Mouse (Mus musculus): Measurements from ENCODE around the gene Cmah. TPM values are rescaled to one million over a fixed set of nuclear protein-coding genes. Genes with fewer than 3 reads are reported as not detected.

Cmah gene
- total RNA-seq, 1 experiment from 2014 or later, result 2.7 TPM

- DNase-seq, result peak; percentile 71
Measured at GRCm38 (mm10) chr13:24518887-24519286, 191.7 kb downstream of the Cmah start.

DNA sequence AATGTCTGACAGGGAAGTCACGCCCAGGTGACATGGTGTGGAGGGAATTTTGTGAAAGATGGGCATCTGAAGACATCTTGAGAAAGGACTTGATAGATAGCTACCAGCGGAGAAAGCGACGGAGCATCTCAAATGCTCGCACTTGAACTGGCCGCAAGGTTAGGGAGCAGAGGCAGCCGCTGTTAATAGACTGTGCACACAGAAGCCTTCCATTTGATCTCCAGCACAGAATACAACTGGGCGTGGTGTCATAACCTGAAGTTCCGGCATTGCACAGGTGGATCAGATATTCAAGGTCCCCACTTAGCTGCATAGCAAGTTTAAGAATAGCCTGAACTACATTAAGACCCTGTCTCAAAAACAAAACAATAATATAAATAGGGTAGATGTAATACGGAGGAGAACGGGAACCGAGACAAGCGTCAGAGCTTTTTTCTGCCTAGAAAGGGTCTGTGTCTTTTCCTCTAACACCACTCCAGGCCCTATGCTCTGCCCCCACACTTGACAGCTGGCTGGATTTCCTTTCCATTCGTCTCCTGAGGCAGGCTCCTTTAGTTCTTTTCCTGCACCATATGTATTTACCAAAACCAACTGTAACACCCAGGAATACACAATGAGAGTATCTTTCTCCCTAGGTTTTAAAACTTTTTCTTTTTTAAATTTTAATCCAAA, 192.9 kb downstream of the Cmah start:
- DNase-seq, result no peak

GRCm38 (mm10) chr13:24520796-24521195, 193.6 kb downstream of the Cmah start:
- no peak for DNase-seq

- no peak for DNase-seq
Measured at GRCm38 (mm10) chr13:24521446-24522342, 194.5 kb downstream of the Cmah start.

GRCm38 (mm10) chr13:24522343-24522837, 195.2 kb downstream of the Cmah start:
- DNase-seq, result no peak

DNA sequence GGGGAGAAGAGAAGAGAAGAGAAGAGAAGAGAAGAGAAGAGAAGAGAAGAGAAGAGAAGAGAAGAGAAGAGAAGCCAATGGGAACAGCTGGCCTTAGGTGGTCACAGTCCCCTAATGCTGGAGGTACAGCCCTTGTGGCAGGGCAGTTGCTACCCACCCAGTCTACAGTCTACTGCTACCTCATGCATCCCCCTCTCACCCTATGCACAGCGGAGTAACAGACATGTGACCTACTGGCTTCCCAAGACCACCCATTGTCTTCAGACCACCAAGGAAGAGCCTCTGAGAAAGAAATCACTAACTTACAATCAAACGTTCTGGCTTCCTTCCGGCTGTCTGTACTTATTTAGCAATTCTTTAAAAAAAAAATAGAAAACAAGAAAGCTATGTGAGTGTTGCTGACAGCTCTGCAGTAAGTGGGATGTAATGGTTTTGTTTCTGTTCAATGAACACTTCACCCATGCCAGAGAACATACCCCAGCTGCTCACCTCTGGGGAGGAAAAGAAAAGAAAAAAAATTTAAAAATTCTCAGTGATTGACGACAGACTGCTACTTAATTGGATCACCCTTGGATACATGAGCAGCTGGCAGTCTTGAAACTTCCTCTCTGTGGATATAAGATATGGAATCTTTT, 196.5 kb downstream of the Cmah start:
- DNase-seq, result no peak

- no peak for DNase-seq
Measured at GRCm38 (mm10) chr13:24524468-24524867, 197.3 kb downstream of the Cmah start.

- DNase-seq, result no peak
Measured at GRCm38 (mm10) chr13:24525551-24525950, 198.3 kb downstream of the Cmah start.

- DNase-seq, result no peak
Measured at GRCm38 (mm10) chr13:24526916-24527315, 199.7 kb downstream of the Cmah start.

Other genes with a start within 250 kb of the Cmah start
- 83.9 and 84.5 TPM in 2 replicates for gene Carmil1, start 46.6 kb upstream of the Cmah start, total RNA-seq (2021)